Mouse (Mus musculus): ENCODE measurements at regions not wholly inside any gene's neighbourhood (a gene's known extent, or its start where the extent isn't known, plus 50 kb on each side); places are given as distances from the start of the nearest gene placed in this dataset.

GRCm38 (mm10) chr16:5368897-5369558 is 113.2 kb upstream of the Eef2kmt start:
- 81% methylated on average over 7 of the region's 7 CpGs for WGBS
- no peak for DNase-seq (ENCODE audit: low read depth in 1 of 2, low spot score in 2 of 2)
- H3K27me3 ChIP-seq (ENCODE audit: control insufficient read depth, insufficient read depth, low read length) = no peaks in the 10 kb centered on the region
- no peak for TF ChIP-seq CTCF (IDR thresholded peaks at IDR 0.05; ENCODE audit: extremely low read depth, insufficient read depth, insufficient read length, insufficient replicate concordance)
- TF ChIP-seq POLR2A (IDR thresholded peaks at IDR 0.05; ENCODE audit: low read depth, low read length) = no peak
- no peaks in the 10 kb centered on the region for H3K36me3 ChIP-seq (ENCODE audit: control insufficient read depth, insufficient read depth, low read length)
- no peaks in the 10 kb centered on the region for H3K4me1 ChIP-seq (ENCODE audit: control insufficient read depth, insufficient read depth, insufficient read length)
- H3K4me3 ChIP-seq (ENCODE audit: extremely low read depth, insufficient read depth, insufficient read length) = no peak overlapping the region
- no peak overlapping the region for H3K27ac ChIP-seq (ENCODE audit: insufficient read depth, low read length)

GRCm38 (mm10) chr16:5368357-5368756 is 112.6 kb upstream of the Eef2kmt start:
- Histone ChIP-seq H3K36me3 (ENCODE audit: control insufficient read depth, insufficient read depth, low read length) (no peaks in the 10 kb centered on the region), H3K4me3 (ENCODE audit: extremely low read depth, insufficient read depth, insufficient read length) (no peak overlapping the region), H3K27ac (ENCODE audit: insufficient read depth, low read length) (no peak overlapping the region), H3K27me3 (ENCODE audit: control insufficient read depth, insufficient read depth, low read length) (no peaks in the 10 kb centered on the region), H3K4me1 (ENCODE audit: control insufficient read depth, insufficient read depth, insufficient read length) (no peaks in the 10 kb centered on the region)
- no peak for DNase-seq (ENCODE audit: low read depth in 1 of 2, low spot score in 2 of 2)
- TF ChIP-seq POLR2A (IDR thresholded peaks at IDR 0.05; ENCODE audit: low read depth, low read length) (no peak), CTCF (IDR thresholded peaks at IDR 0.05; ENCODE audit: extremely low read depth, insufficient read depth, insufficient read length, insufficient replicate concordance) (no peak)
- WGBS = 88% methylated on average over 8 of the region's 8 CpGs

- no peak overlapping the region for H3K27ac ChIP-seq (ENCODE audit: insufficient read depth, low read length)
- H3K36me3 ChIP-seq (ENCODE audit: control insufficient read depth, insufficient read depth, low read length) = no peaks in the 10 kb centered on the region
- DNase-seq (ENCODE audit: low read depth in 1 of 2, low spot score in 2 of 2) = no peak
- no peak overlapping the region for H3K4me3 ChIP-seq (ENCODE audit: extremely low read depth, insufficient read depth, insufficient read length)
- 47% methylated on average over 10 of the region's 10 CpGs for WGBS
- no peaks in the 10 kb centered on the region for H3K27me3 ChIP-seq (ENCODE audit: control insufficient read depth, insufficient read depth, low read length)
- no peak for TF ChIP-seq POLR2A (IDR thresholded peaks at IDR 0.05; ENCODE audit: low read depth, low read length)
- no peak for TF ChIP-seq CTCF (IDR thresholded peaks at IDR 0.05; ENCODE audit: extremely low read depth, insufficient read depth, insufficient read length, insufficient replicate concordance)
- no peaks in the 10 kb centered on the region for H3K4me1 ChIP-seq (ENCODE audit: control insufficient read depth, insufficient read depth, insufficient read length)
These were observed 111.9 kb upstream of the Eef2kmt start for GRCm38 (mm10) chr16:5367581-5368119.

DNA sequence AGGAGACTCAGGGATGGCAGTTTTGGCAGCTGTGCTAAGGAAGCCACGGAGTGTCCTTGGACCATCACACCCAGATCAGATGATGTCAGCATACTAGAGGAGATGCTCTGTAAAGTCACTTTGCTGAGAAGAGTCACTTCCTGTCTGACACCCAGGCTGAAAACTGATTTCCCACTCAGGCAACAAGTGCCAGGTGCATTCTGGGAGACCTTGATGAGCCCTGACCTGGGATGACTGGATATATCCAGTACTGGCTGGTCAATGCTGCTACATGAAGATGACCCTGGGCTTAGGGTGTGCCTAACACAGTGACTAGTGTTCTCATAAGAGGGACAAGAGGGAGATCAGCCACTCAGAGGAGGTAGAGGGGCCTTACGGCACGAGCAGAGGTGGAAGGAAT is 110.2 kb upstream of the Eef2kmt start:
- Histone ChIP-seq H3K36me3 (ENCODE audit: control insufficient read depth, insufficient read depth, low read length) (no peaks in the 10 kb centered on the region), H3K27me3 (ENCODE audit: control insufficient read depth, insufficient read depth, low read length) (no peaks in the 10 kb centered on the region), H3K4me1 (ENCODE audit: control insufficient read depth, insufficient read depth, insufficient read length) (no peaks in the 10 kb centered on the region), H3K27ac (ENCODE audit: insufficient read depth, low read length) (no peak overlapping the region), H3K4me3 (ENCODE audit: extremely low read depth, insufficient read depth, insufficient read length) (no peak overlapping the region)
- TF ChIP-seq CTCF (IDR thresholded peaks at IDR 0.05; ENCODE audit: extremely low read depth, insufficient read depth, insufficient read length, insufficient replicate concordance) (no peak), POLR2A (IDR thresholded peaks at IDR 0.05; ENCODE audit: low read depth, low read length) (no peak)
- WGBS = 87% methylated on average over 3 of the region's 3 CpGs
- DNase-seq (ENCODE audit: low read depth in 1 of 2, low spot score in 2 of 2) = no peak

DNA sequence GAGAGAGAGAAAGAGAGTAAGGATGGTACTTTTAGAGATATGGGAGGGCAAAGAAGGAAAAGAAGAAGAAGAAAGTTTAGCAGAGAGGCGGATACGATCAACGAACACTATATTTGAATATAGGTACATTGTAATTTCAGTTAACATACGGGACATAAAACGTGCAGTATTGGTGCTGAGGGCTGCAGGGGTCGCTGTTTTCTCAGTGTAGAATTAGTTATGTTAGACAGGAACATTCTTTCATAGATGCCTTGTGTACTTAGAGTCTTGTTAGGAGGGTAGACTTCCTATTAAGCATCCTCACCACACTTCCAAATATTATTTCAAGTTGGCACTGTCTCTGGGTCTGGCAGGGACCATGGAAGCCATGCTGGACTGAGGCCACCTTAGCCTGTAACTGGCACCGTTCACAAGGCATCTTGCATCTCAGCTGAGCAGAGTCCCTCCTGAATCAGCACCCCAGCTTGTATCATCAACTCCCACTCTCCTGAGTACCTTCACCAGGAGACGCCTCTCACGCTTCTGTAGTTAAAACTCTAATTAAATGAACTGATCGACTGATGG is 107.3 kb upstream of the Eef2kmt start:
- no peak for TF ChIP-seq POLR2A (IDR thresholded peaks at IDR 0.05; ENCODE audit: low read depth, low read length)
- no peak for TF ChIP-seq CTCF (IDR thresholded peaks at IDR 0.05; ENCODE audit: extremely low read depth, insufficient read depth, insufficient read length, insufficient replicate concordance)
- Histone ChIP-seq H3K36me3 (ENCODE audit: control insufficient read depth, insufficient read depth, low read length) (no peaks in the 10 kb centered on the region), H3K4me3 (ENCODE audit: extremely low read depth, insufficient read depth, insufficient read length) (no peak overlapping the region), H3K4me1 (ENCODE audit: control insufficient read depth, insufficient read depth, insufficient read length) (no peaks in the 10 kb centered on the region), H3K27me3 (ENCODE audit: control insufficient read depth, insufficient read depth, low read length) (no peaks in the 10 kb centered on the region), H3K27ac (ENCODE audit: insufficient read depth, low read length) (no peak overlapping the region)
- DNase-seq (ENCODE audit: low read depth in 1 of 2, low spot score in 2 of 2) = no peak
- 76% methylated on average over 10 of the region's 10 CpGs for WGBS

DNA sequence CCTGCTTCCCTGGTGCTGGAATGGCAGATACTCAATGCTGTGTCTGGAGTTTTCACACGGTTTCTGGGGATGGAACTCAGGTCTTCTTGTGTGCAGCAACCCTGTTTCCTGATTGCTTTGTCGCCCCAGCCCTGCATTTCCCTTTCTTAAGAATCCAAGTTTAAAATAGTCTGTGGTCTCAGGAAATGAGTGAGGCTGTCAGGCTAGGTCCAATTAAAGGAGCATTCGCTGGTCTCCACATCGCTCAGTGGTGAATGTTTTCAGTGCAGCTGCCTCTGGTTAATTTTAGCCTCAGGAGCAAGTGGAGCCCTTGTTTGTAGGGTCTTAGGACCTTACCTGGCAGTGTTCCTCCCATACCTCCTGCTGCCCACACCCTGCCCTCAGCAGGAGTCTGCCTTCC is 103.4 kb upstream of the Eef2kmt start:
- H3K27me3 ChIP-seq (ENCODE audit: control insufficient read depth, insufficient read depth, low read length) = no peaks in the 10 kb centered on the region
- no peaks in the 10 kb centered on the region for H3K36me3 ChIP-seq (ENCODE audit: control insufficient read depth, insufficient read depth, low read length)
- no peak overlapping the region for H3K4me3 ChIP-seq (ENCODE audit: extremely low read depth, insufficient read depth, insufficient read length)
- DNase-seq (ENCODE audit: low read depth in 1 of 2, low spot score in 2 of 2) = no peak
- no peak overlapping the region for H3K27ac ChIP-seq (ENCODE audit: insufficient read depth, low read length)
- WGBS = 9% methylated on average over 4 of the region's 4 CpGs
- H3K4me1 ChIP-seq (ENCODE audit: control insufficient read depth, insufficient read depth, insufficient read length) = no peaks in the 10 kb centered on the region
- TF ChIP-seq POLR2A (IDR thresholded peaks at IDR 0.05; ENCODE audit: low read depth, low read length) (no peak), CTCF (IDR thresholded peaks at IDR 0.05; ENCODE audit: extremely low read depth, insufficient read depth, insufficient read length, insufficient replicate concordance) (no peak)

GRCm38 (mm10) chr16:5353881-5354280 is 98.1 kb upstream of the Eef2kmt start:
- DNase-seq (ENCODE audit: low read depth in 1 of 2, low spot score in 2 of 2) = no peak
- H3K4me1 ChIP-seq (ENCODE audit: control insufficient read depth, insufficient read depth, insufficient read length) = no peaks in the 10 kb centered on the region

More at GRCm38 (mm10) chr16:5353881-5354280, 98.1 kb upstream of the Eef2kmt start:
- no peak overlapping the region for H3K27ac ChIP-seq (ENCODE audit: insufficient read depth, low read length)
- TF ChIP-seq CTCF (IDR thresholded peaks at IDR 0.05; ENCODE audit: extremely low read depth, insufficient read depth, insufficient read length, insufficient replicate concordance) (no peak), POLR2A (IDR thresholded peaks at IDR 0.05; ENCODE audit: low read depth, low read length) (no peak)
- no peak overlapping the region for H3K4me3 ChIP-seq (ENCODE audit: extremely low read depth, insufficient read depth, insufficient read length)
- 49% methylated on average over 2 of the region's 2 CpGs for WGBS
- H3K27me3 ChIP-seq (ENCODE audit: control insufficient read depth, insufficient read depth, low read length) = no peaks in the 10 kb centered on the region
- no peaks in the 10 kb centered on the region for H3K36me3 ChIP-seq (ENCODE audit: control insufficient read depth, insufficient read depth, low read length)

Data from spleen, adult 2 months (tissue).